Mouse (Mus musculus): ENCODE data around the gene Lamc1. TPM values are rescaled to one million over a fixed set of nuclear protein-coding genes. Genes with fewer than 3 reads are reported as not detected.

Lamc1 gene
- polyA plus RNA-seq, 1 experiment from 2014 or later, result 36.0 TPM

DNA sequence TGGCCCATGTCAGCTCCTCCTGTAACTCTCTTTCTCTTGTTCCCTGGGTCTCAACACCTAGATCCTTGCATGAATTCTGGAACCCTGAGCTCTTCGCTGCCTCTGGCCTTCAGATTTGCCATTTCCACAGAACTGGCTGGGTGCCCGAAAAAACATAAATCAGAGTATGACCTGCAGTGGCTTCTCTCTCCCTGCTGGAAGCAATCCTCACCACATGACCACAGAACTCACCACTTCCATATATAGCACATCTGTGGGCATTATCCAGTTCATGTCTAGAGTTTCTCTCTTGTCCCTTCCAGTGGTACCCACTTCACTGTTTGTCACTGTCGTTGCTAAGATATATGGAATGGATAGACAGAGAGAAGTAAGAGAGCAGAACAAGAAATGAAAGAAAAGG lies 159.3 kb downstream of the Lamc1 start:
- H3K27ac ChIP-seq (replicated peaks; ENCODE audit: low read depth, low read length), result no peak overlapping the region
- WGBS, result 75% methylated on average over 3 of the region's 3 CpGs

DNA sequence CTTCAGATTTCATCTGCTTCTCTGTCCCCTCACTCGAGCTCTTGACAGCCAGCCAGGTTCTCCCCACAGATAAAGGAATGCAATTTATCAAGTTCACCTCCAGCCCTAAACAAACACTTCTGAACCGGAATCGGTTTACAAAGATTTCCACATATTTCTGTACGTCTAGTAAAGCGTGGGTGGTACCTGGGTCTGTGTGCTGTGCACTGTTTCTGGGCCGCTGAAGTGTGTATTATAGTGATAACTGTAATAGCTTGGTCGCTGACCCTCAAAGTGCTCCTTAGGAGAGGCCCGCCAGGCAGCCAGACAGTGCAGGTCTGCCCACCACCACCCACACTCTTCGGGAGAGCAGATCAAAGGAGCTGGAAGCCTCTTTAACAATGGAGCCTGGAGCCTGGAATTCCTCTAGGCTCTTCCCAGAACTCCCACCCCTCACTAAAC lies 160.3 kb downstream of the Lamc1 start:
- Histone ChIP-seq H3K27me3 (ENCODE audit: control insufficient read depth, insufficient read depth, low read length) (no peaks in the 10 kb centered on the region), H3K9me3 (replicated peaks; ENCODE audit: control insufficient read depth, low read length) (no peaks in the 10 kb centered on the region), H3K4me1 (ENCODE audit: control insufficient read depth, insufficient read depth, low read length) (no peaks in the 10 kb centered on the region), H3K27ac (replicated peaks; ENCODE audit: low read depth, low read length) (no peak overlapping the region), H3K36me3 (replicated peaks; ENCODE audit: control insufficient read depth, insufficient read depth, low read depth, low read length) (no peaks in the 10 kb centered on the region), H3K4me3 (ENCODE audit: low read depth, low read length) (no peak overlapping the region), H3K4me2 (ENCODE audit: low read depth, low read length) (no peak overlapping the region; the same call in 1 of the 2 replicates), H3K9ac (replicated peaks; ENCODE audit: low read length) (no peak overlapping the region)
- ATAC-seq (replicated peaks; ENCODE audit: insufficient number of reproducible peaks, low FRiP score, low TSS enrichment, low read depth) (no peak), DNase-seq (ENCODE audit: low spot score) (peak; percentile 26)
- WGBS, result 28% methylated on average over 9 of the region's 9 CpGs

More for the DNA sequence above, 159.3 kb downstream of the Lamc1 start:
- DNase-seq (ENCODE audit: low spot score), result no peak
- no peaks in the 10 kb centered on the region for H3K36me3 ChIP-seq (replicated peaks; ENCODE audit: control insufficient read depth, insufficient read depth, low read depth, low read length)
- no peak overlapping the region for H3K4me3 ChIP-seq (ENCODE audit: low read depth, low read length)
- no peaks in the 10 kb centered on the region for H3K9me3 ChIP-seq (replicated peaks; ENCODE audit: control insufficient read depth, low read length)
- ATAC-seq (replicated peaks; ENCODE audit: insufficient number of reproducible peaks, low FRiP score, low TSS enrichment, low read depth), result no peak
- no peak overlapping the region for H3K9ac ChIP-seq (replicated peaks; ENCODE audit: low read length)
- H3K4me1 ChIP-seq (ENCODE audit: control insufficient read depth, insufficient read depth, low read length), result no peaks in the 10 kb centered on the region
- H3K27me3 ChIP-seq (ENCODE audit: control insufficient read depth, insufficient read depth, low read length), result no peaks in the 10 kb centered on the region
- H3K4me2 ChIP-seq (ENCODE audit: low read depth, low read length), result no peak overlapping the region

DNA sequence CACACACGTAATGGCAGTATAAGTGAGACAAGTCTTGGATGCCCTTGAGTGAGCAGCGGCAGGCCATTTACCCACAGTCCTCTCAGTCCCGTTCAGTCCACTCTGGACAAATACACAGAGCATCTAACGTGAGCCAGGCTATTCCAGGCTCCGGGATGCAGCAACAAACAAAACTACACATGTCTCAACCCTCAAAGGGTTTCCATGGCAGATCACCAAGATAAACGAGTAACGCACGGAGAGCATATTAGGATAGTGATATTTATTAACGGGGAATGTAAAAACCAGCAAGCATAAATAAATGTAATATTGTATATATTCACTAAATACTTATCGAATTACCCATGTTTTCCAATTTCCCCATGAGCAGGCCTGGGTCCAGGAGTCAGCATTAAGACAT lies 161.6 kb downstream of the Lamc1 start:
- 90% methylated on average over 10 of the region's 10 CpGs for WGBS
- ATAC-seq (replicated peaks; ENCODE audit: insufficient number of reproducible peaks, low FRiP score, low TSS enrichment, low read depth) (no peak), DNase-seq (ENCODE audit: low spot score) (no peak)
- H3K9me3 ChIP-seq (replicated peaks; ENCODE audit: control insufficient read depth, low read length), result no peaks in the 10 kb centered on the region
- no peak overlapping the region for H3K9ac ChIP-seq (replicated peaks; ENCODE audit: low read length)
- H3K27me3 ChIP-seq (ENCODE audit: control insufficient read depth, insufficient read depth, low read length), result no peaks in the 10 kb centered on the region
- H3K27ac ChIP-seq (replicated peaks; ENCODE audit: low read depth, low read length), result no peak overlapping the region
- no peak overlapping the region for H3K4me2 ChIP-seq (ENCODE audit: low read depth, low read length)
- no peaks in the 10 kb centered on the region for H3K36me3 ChIP-seq (replicated peaks; ENCODE audit: control insufficient read depth, insufficient read depth, low read depth, low read length)
- no peaks in the 10 kb centered on the region for H3K4me1 ChIP-seq (ENCODE audit: control insufficient read depth, insufficient read depth, low read length)
- H3K4me3 ChIP-seq (ENCODE audit: low read depth, low read length), result no peak overlapping the region

Other genes with a start within 250 kb of the Lamc1 start
- 4.0 and 4.6 TPM in 2 replicates for gene Lamc2, start 146.3 kb downstream of the Lamc1 start, polyA plus RNA-seq (2014; fragmentation: Nextera tagmentation; extraction: Ambion mirVana)
- gene Shcbp1l, start 92.4 kb upstream of the Lamc1 start, polyA plus RNA-seq (2014; fragmentation: Nextera tagmentation; extraction: Ambion mirVana), result 0.25 and 0.45 TPM in 2 replicates
- 25.6 and 26.6 TPM in 2 replicates for gene Dhx9, start 154.9 kb upstream of the Lamc1 start, polyA plus RNA-seq (2014; fragmentation: Nextera tagmentation; extraction: Ambion mirVana)
- gene Npl, start 217.3 kb upstream of the Lamc1 start, polyA plus RNA-seq (2014; fragmentation: Nextera tagmentation; extraction: Ambion mirVana), result 9.8 and 11.4 TPM in 2 replicates